Mouse (Mus musculus): ENCODE measurements around the gene Pbx3. TPM values are rescaled to one million over a fixed set of nuclear protein-coding genes. Genes with fewer than 3 reads are reported as not detected.

Pbx3 gene
- total RNA-seq, 2 experiments from 2014 or later = 12.2 to 14.8 TPM

DNA sequence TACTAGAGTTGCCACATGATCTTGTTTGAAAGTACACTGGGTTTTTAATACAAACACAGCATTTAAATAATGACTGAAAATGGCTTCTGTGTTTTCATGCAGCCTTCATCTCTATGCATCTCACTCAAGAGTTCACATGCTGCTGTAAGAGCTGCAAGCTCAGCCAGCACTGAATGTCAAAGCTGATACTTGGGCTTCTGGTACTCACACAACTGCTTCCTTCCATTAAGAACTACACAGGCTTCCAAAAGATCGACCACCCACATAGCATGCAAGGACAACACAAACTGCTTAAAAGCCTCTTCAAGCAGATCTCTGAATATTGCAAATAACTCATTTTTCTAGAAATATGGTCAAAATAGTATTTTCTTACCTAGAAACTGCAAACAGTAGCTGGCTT lies 138.7 kb downstream of the Pbx3 start:
- intact Hi-C loops (cut with DNase I) = no loop called here
- no peak for DNase-seq

DNA sequence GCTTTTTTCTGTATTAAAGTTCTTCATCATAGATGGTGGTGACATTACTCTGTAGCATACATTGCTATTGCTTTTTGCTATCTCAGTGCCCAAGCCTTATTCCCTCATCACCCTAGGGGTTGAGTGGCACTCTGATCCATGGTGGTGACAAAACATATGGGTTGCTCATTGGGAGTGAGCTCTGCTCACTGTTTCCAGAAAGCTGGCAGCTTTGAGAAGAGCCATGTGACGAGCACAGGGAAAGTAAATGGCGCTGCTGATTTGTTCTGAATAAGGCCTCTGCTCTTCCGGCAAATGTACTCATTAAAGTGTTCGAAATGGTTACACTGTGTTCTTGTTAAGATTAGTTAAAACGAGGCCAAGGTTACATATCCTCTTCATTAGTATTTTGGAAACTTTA lies 139.7 kb downstream of the Pbx3 start:
- intact Hi-C loops (cut with DNase I) = no loop called here
- DNase-seq = no peak

DNA sequence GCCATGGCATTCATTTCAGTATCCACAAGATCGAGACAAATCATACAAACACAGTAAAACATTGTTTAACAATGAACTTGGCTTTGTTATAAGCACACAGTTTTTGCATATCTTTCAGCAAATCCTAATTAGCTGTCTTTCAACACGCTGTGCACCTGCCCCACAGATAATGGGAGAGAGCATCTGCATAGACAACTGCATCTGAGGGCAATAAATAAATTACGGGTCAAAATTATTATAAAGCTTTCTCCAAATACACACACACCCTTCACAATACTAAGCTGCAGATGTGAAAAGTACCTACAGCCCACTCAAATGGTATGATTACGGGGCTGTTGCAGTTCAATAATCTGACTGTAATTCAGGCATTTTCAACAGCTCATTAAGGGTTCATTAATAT lies 145.3 kb downstream of the Pbx3 start:
- no peak for DNase-seq
- intact Hi-C loops (cut with DNase I) = no loop called here

DNA sequence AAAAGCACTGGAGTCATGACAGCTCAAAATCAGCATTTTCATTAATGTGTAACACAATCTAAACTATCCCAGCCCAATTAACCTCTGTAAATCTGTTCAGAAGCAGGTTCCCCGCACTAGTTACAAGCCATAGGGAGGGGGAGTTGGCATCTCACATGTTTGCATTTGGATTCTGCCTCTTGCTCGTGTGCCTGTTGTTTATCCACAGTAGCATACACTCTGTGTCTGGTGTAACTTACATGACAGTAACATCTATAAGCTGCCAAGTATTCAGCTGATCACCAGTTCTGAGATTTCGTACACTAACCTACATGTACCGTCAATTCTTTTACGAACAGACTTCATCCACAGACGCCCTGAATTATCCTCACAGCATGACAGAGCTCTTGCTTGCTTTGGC lies 147.5 kb downstream of the Pbx3 start:
- DNase-seq = no peak
- intact Hi-C loops (cut with DNase I) = no loop called here

DNA sequence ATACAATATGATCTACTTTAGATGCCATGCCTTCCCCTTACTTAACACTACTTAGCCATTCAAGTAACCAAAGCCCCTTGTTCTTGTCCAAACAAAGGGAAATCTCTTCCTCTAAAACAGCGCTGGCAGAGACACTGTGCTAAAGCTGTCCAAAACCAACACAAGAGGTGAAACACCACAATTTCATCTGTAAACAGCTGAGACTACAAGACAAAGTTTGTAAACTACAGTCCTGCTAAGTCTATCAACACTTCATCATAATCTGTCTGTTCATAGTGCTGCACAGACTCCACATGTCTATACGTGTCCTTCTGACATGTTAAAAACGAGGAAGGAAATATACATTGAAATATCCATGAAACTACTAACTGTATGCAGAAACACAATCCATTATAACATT lies 151.5 kb downstream of the Pbx3 start:
- intact Hi-C loops (cut with DNase I) = no loop called here
- no peak for DNase-seq

DNA sequence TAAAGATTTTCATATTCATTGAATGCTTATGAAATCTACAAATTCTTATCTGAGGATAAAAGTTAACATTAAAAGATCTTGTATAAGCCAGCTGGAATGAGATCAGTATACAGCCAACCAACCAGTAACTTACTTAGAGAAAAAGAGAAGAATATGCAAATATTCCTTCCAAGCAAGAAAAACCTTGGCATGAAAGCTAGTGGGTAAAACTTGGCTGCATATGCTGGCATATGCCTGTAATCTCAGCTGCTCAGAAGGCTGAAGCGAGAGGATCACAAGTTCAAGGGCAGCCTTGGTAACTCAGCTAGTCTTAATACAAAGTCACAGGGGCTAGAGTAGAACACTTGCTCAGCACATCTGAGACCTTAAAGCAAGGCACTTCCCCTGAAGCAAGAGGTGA lies 153.8 kb downstream of the Pbx3 start:
- DNase-seq = no peak
- intact Hi-C loops (cut with DNase I) = no loop called here

DNA sequence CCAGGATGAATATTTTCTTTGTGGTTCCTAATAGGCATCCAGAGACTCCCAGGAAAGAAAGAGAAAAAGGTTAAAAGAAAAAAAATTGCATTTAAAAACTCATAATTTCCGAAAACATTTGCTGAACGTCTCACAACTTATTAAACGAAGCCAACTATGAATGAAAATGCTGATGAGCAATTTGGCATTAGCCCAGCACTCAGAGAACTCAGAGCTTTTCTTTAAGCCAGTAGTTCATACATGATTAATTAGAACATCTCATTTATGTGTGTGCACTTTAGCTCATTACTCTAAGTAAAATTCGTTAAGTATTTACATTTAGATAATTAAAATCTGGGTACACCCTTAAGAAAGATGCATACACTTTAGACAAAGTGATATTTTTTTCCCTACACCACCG lies 155.3 kb downstream of the Pbx3 start:
- no peak for DNase-seq
- intact Hi-C loops (cut with DNase I) = no loop called here

DNA sequence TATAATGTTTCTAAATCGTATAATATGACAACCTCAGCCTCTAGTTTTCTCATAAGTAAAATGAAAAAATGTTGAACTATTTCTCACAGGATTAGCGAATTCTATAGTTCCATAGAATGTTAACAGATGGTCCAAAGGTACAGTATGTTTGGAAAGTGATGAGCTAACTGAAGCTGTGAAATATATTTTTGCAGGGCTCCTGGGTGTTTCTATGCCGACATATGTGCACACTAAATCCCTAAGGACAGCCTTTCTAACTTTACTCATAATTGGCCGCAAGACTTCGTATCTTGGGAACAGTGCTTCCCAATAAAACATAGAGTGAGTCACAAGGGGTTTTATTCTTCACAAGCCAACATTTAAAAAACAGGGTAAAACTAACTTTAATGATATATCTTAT lies 157.4 kb downstream of the Pbx3 start:
- DNase-seq = no peak
- intact Hi-C loops (cut with DNase I) = no loop called here

DNA sequence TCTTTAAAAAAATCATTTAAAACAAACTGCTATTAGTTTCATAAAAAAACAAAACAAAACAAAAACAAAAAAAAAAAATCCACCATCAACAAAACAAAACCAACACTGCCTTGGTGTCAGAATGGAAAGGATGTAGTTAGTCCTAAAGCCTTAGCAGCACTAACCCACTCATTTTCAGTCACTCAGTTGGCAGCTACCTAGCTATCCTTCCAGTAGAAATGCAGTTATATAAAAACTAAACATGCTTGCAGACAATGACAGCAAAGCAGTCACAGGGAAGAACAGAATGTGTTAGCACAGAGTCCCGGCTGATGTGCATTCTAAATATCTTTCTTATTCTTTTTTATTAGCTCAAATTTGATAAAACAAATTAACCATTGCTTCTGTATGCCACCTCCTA lies 160.5 kb downstream of the Pbx3 start:
- intact Hi-C loops (cut with DNase I) = no loop called here

DNA sequence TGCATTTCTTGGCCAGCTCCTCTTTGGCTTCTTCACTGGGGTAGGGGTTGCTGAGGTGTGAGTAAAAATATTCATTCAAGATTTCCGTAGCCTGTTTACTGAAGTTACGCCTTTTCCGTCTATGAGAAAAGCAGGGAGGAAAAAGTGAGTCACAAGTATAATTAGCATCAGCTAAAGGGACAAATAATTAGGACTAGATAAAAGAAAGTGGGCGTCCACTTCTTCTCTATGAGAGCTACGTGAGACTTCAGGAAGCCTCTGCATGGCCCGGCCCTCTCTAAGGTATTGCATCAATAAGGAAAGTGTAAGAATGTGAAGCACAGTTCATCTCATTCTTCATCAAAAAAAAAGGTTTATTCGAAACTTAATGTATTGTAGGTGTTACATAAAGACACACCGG lies 168.1 kb downstream of the Pbx3 start:
- intact Hi-C loops (cut with DNase I) = no loop called here
- DNase-seq = no peak

More for the DNA sequence above, 160.5 kb downstream of the Pbx3 start:
- DNase-seq = no peak

DNA sequence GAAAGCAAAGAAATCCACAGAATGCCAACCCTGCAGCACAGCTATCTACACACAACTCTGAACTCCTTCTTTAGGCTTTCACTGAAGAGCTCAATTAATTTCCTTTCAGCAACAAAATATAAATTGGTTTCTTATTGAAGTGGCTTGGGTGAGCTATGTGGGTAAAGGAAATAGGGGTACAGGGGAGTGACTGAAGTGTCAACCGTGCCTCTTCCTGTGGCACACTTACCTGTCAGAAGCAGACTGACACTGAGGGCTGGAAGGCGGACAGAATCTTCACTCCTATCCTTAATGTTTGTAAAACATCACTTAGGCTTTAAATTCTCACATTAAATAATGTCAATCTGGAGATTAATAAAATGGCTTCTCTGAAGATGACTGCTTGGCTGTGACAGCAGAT lies 168.6 kb downstream of the Pbx3 start:
- intact Hi-C loops (cut with DNase I) = no loop called here
- no peak for DNase-seq

DNA sequence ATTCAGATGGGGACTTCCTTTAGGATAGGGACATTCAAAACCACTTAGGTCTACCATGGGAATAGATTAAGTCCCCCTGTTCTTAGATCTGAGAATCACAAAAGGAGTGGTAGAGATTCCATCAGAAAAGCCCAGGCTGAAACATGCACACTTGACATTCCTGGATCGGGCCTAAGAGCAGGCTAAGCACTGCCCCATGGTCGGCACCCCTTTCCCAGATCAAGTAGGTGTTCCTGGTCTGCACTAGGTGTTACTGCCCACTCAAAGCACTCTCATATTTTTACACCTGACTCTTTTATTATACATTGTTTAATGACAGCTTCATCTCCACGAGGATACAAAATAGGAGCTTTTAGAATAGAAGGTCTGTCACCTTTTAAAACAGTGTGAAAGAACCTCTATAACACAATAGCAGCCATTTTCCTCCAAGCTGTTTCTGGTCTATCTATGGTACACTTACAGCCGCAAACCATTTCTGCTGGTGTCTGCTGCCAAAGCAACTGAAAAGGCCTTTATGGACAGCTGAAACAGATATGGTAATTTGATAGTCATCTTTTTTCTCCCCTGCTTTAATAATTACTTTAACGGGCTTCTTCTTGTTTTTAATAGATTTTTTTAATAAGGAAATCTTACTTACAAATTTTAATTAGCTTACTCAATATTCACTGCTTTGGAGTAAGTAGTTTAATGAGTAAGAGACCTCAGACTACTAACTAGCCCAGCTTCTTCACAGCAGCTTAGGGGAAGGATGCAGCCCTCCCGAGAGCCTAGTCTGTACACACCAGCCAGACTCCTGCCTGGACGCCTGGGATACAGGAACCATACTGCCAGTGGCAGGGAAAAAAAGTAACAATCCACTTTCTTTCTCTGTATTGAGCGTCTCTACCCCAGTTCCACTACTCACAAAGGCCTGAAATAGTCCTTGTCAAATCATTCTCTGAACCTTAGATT lies 178.8 kb downstream of the Pbx3 start:
- DNase-seq = no peak
- intact Hi-C loops (cut with DNase I) = no loop called here

DNA sequence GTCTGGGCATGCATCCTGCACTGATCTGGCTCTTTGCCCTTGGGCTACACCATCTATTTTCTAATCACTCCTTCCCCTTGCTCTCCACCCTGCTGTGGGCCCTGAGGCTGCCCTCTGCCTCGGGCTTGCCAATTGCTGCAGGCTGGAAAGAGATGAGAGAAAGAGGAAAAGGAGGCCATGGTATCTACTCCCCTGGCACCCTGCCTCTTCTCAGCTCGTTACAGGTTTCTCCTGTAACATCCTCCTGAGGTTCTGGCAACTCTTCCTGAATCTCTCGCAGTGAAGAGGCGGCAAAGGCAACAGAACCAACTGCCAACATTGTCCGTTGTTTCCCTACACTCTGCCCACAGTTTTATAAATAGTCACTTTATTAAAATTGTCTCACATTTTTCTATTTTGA lies 179.7 kb downstream of the Pbx3 start:
- no peak for DNase-seq
- intact Hi-C loops (cut with DNase I) = no loop called here

DNA sequence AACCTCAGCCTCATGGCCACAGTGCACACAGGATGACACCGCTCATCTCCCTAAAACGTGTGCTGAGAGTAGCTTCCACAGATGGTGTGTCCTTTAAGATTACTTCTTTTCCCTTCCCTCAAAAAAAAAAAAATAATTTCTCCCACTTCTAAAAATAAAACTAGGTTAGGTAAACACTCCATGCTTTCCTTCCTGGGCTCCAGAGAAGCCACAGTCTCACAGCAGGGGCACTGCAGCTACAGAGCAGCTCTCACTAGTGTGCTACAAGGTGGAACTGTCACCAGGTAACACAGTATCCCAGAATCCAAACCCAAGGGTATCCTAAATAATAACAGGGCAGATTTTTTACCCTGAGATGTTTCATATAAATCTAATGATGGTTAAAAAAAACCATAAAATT lies 185.6 kb downstream of the Pbx3 start:
- intact Hi-C loops (cut with DNase I) = no loop called here
- no peak for DNase-seq

DNA sequence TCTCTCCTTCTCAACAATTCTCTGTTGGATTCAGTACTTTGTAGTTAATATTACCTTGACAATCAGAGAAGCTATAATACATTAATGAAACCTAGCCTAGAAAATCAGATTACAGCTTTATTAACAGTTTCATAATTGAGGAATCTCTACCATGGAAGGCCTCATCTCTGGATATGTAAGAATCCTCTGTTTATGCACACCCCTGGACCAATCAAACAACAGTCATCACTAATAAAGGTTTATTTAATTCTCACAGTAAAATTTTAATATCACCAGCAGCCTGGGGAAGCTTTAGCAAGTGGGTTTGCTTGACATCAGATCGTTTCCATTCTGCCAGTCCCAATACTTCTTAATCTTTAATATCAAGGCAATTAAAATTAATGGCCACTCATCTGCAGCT lies 191.3 kb downstream of the Pbx3 start:
- intact Hi-C loops (cut with DNase I) = no loop called here
- DNase-seq = no peak

DNA sequence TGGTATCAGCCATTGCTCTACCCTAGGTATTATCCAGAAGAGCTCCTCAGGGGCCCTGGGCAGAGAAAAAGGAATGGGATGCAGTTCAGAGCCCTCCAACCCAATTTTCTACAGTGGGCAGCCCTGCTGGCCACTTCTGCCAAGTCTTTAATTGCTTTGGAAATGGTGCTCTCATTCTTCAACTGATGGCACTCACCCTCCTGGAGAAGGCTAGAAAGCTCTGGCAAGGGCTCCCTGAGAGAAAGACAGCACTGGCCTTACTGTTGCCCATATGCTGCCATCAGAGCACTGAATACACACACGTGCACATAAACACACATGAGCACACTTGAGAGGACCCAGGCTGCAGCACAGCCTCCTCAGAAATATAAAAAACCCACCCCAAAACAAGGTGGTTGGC lies 193.6 kb downstream of the Pbx3 start:
- no peak for DNase-seq
- intact Hi-C loops (cut with DNase I) = no loop called here

DNA sequence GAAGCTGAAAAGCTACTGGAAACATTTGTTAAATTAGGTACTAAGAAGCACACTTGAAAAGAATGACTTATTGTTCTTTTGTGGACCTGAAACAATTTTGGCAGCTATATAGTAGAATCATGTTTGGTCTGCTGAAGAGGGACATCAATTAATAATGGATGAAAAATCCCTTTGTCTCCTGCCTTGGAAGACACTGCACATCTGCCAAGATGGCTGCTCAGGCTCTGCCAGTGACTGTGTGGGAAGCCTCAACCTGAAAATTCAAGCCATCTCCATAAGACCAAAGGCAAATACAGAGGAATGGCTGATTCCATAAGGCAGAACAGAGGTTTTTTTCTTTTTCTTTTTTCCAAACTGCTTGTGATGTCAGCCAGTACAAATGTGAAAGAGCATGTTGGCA lies 194.3 kb downstream of the Pbx3 start:
- intact Hi-C loops (cut with DNase I) = no loop called here
- no peak for DNase-seq

DNA sequence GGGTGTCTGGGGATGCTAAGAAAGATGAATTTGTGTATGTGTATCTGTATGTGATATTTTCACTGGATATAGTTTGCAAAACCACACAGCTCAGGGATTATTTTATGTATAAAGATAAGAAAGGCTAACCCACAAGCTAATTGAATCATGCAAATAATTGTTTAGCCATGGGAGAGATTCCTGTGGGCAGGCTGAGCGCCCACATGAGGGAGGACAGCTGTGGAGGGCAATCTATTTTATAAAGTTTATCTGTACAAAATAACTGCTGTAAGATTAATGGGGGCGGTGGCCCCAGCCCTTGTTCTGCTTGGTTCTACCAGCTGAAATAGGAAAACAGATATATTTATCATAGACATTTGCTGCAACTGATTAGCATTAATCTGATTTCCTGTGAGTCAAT lies 202.5 kb downstream of the Pbx3 start:
- DNase-seq = no peak
- intact Hi-C loops (cut with DNase I) = no loop called here

DNA sequence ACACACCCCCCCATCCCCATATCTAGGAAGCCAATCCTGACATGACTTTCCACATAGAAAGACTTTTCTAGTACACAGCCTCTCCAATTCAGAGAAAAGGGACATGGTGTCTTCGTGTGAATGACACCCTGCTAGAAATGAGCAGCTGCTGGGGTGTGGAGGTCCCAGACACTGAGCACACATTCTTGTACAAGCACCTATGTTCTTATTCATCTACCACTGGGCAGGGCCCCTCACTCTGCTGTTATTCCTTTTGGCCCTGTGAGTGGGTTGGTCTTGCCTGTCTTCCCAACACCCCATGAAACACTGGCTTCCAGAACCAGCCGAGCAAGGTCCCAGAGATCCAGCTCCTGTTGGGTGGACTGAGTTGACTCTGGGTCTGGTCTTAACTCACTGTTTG lies 203.3 kb downstream of the Pbx3 start:
- no peak for DNase-seq
- intact Hi-C loops (cut with DNase I) = no loop called here

DNA sequence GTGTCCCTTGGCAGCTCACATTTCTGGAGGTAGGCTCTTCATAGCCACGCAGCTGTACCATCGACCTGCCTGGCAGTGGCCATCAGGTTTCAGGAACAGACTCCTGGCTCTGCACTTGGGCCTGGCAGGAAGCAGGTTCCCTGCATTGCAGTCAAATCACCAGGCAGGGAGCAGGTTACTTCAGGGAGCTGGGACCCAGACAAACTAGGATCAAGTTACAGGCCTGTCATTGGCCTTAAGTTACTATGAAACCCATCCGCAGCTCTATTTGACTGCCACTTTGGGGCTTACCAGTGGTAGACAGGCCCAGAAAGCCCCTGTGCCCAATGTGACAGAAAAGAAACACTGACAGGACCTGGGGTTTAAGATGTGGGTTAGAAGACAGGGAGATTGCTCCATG lies 204.8 kb downstream of the Pbx3 start:
- intact Hi-C loops (cut with DNase I) = no loop called here
- DNase-seq = no peak

DNA sequence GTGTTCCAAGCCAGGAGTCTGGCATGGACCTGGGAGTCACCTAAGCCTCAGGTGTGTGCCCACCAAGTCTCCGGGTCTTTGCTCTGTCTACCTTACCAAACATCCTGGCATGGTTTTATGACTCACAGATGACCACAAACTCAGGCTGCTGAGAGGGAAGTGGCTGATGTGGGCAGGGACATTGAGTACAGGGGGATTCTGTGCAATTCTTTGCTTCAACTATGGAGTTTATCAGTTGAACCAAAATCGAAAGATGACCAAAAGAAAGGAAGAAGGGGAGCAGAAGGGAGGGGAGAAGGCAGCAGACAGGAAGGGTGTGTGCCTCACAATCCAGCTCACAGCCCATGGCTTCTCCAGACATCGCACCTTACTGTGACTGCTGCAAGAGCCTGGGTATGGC lies 210.5 kb downstream of the Pbx3 start:
- DNase-seq = no peak
- intact Hi-C loops (cut with DNase I) = no loop called here

DNA sequence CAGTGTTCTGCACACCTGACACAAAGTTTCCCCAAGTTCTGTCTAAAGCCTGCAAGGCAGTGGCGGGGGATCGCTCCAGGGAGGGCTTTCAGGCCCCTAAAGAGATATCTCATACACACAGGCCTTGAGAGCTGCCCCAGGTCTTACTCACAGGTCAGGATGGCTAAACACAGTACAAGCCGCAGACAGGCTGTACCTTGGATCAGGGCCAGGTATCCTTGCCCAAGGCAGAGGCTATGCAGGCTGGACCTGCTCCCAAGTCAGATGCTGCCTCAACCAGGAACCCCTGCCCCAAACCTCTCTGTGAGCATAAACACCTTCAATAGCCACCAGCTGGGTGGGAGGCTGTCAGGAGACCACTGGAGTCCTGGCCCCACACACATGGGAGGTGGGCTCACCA lies 215.2 kb downstream of the Pbx3 start:
- DNase-seq = no peak
- intact Hi-C loops (cut with DNase I) = no loop called here

DNA sequence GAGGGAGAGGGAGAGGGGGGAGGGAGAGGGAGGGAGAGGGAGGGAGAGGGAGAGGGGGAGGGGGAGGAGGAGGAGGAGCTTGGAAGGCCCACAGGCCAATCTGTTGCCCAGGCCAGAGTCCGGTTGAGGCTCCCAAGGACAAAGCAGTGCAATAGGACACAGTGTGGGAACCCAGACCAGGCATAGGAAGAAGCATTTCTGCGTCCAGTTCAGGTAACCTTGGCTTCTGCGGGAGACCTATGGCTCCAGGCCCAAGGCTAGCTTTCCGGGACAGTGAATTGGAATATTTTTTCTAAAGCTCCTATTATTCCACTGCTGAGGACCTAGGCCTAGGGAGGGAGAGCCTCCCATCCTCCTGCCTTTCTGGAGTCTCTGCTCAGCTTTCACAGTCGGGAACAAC lies 218.1 kb downstream of the Pbx3 start:
- no peak for DNase-seq
- intact Hi-C loops (cut with DNase I) = no loop called here
